Mouse (Mus musculus) hindbrain, embryonic 16.5 days (tissue): Measurements from ENCODE around the gene Mrpl33. TPM values are rescaled to one million over a fixed set of nuclear protein-coding genes. Genes with fewer than 3 reads are reported as not detected.
A peak's percentile ranks its signal among the peaks of the same experiment; 100 is the strongest.

Source experiments
- ATAC-seq: fragments of 200-750 bp; cut with Nextera tagmentation; 2 replicates; pipeline ENCODE4 v1.8.0; 2017; ENCODE audit warnings: moderate TSS enrichment, moderate library complexity
- H3K27ac ChIP-seq: fragments of 300-500 bp; sonication (generic); 2 replicates; pipeline ENCODE4 v1.5.1; 2014; ENCODE audit warnings: low read depth, mild to moderate bottlenecking, control low read depth, low read length, moderate library complexity
- H3K27me3 ChIP-seq: fragments of 300-500 bp; sonication (generic); replicated peaks from 2 replicates; pipeline ENCODE4 v1.6.1; 2014; ENCODE audit warnings: low read length; ENCODE audit not compliant: control insufficient read depth, insufficient read depth
- H3K36me3 ChIP-seq: fragments of 300-500 bp; sonication (generic); 2 replicates; pipeline ENCODE4 v1.6.1; 2014; ENCODE audit warnings: mild to moderate bottlenecking, low read length, moderate library complexity, mixed read lengths; ENCODE audit not compliant: control insufficient read depth, insufficient read depth
- H3K4me1 ChIP-seq: fragments of 300-500 bp; sonication (generic); 2 replicates; pipeline ENCODE4 v1.6.1; 2014; ENCODE audit warnings: low read depth, low read length; ENCODE audit not compliant: control insufficient read depth, insufficient read depth
- H3K4me2 ChIP-seq: fragments of 300-500 bp; sonication (generic); 2 replicates; pipeline ENCODE4 v1.6.1; 2014; ENCODE audit warnings: mild to moderate bottlenecking, low read length, control low read depth, moderate library complexity
- H3K4me3 ChIP-seq: fragments of 300-500 bp; sonication (generic); 2 replicates; pipeline ENCODE4 v1.5.1; 2014; ENCODE audit warnings: mild to moderate bottlenecking, low read length, control low read depth, moderate library complexity
- H3K9ac ChIP-seq: fragments of 300-500 bp; sonication (generic); 2 replicates; pipeline ENCODE4 v1.6.1; 2014; ENCODE audit warnings: low read depth, mild to moderate bottlenecking, control low read depth, low read length, moderate library complexity
- H3K9me3 ChIP-seq: fragments of 300-500 bp; sonication (generic); 2 replicates; pipeline ENCODE4 v1.6.1; 2014; ENCODE audit warnings: mild to moderate bottlenecking, low read length, moderate library complexity; ENCODE audit not compliant: control insufficient read depth
- WGBS: fragments of 180-500 bp; shearing (Covaris S2); extraction: QIAGEN DNeasy Blood & Tissue Kit; methylation state at CpG from one replicate; pipeline ENCODE4 v1.1.7; 2014; 5-methylcytosine and 5-hydroxymethylcytosine counted together
- polyA plus RNA-seq: library from polyadenylated mRNA; unstranded; fragments of >200 nt; fragmentation: Nextera tagmentation; extraction: Ambion mirVana; gene quantifications from 2 replicates; pipeline ENCODE4 v1.2.1, GENCODE M21; 2015

The Mrpl33 gene
- polyA plus RNA-seq = 197 and 215 TPM in 2 replicates

GRCm38 (mm10) chr5:31596481-31597429 lies at the start of gene Mrpl33:
Gene Mrpl33, plus strand, starts transcription at chr5:31596935.
- Histone ChIP-seq H3K27me3 (no peaks in the 10 kb centered on the region; the same call in 1 of the 2 replicates), H3K36me3 (no peaks in the 10 kb centered on the region), H3K4me1 (peaks cover 9% of the 10 kb centered on the region), H3K4me3 (peak within 1 kb of the TSS; percentile 40), H3K9ac (peak within 1 kb of the TSS; percentile 54), H3K4me2 (peak within 1 kb of the TSS; percentile 76), H3K9me3 (no peaks in the 10 kb centered on the region), H3K27ac (no peak within 1 kb of the TSS)
- ATAC-seq = peak; percentile 37
- 9% methylated on average over 26 of the region's 26 CpGs for WGBS

DNA sequence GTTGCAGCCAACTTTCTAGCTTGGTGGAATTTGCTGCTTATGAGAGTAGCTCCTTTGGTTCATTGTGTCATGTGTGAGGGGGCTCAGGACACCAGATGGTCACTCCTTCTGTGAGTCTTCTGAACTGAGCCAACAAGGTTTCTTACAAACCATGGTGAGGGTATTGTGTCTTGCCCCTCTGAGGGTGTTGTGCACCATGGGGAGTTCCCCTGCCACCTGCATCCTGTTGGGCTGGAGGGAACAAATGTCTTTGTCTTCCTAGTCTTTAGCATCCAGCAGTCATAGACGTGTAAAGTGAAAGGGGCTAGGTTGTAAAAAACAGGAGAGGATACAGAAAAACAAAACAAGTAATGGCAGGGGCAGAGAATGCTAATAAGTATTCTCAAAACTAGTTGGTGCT lies 37.3 kb upstream of the Mrpl33 start:
- Histone ChIP-seq H3K27ac (no peak overlapping the region), H3K4me1 (no peaks in the 10 kb centered on the region), H3K9ac (no peak overlapping the region), H3K9me3 (no peaks in the 10 kb centered on the region), H3K4me2 (no peak overlapping the region), H3K36me3 (peaks cover 11% of the 10 kb centered on the region), H3K4me3 (no peak overlapping the region), H3K27me3 (no peaks in the 10 kb centered on the region)
- 36% methylated on average over 1 of the region's 1 CpGs for WGBS
- no peak for ATAC-seq

GRCm38 (mm10) chr5:31560352-31560751 lies 36.4 kb upstream of the Mrpl33 start:
- H3K4me1 ChIP-seq = no peaks in the 10 kb centered on the region
- no peak for ATAC-seq
- no peak overlapping the region for H3K9ac ChIP-seq
- H3K4me3 ChIP-seq = no peak overlapping the region
- H3K27ac ChIP-seq = no peak overlapping the region
- peaks cover 3% of the 10 kb centered on the region for H3K36me3 ChIP-seq
- 98% methylated on average over 2 of the region's 2 CpGs for WGBS
- H3K27me3 ChIP-seq = no peaks in the 10 kb centered on the region
- no peaks in the 10 kb centered on the region for H3K9me3 ChIP-seq
- no peak overlapping the region for H3K4me2 ChIP-seq

DNA sequence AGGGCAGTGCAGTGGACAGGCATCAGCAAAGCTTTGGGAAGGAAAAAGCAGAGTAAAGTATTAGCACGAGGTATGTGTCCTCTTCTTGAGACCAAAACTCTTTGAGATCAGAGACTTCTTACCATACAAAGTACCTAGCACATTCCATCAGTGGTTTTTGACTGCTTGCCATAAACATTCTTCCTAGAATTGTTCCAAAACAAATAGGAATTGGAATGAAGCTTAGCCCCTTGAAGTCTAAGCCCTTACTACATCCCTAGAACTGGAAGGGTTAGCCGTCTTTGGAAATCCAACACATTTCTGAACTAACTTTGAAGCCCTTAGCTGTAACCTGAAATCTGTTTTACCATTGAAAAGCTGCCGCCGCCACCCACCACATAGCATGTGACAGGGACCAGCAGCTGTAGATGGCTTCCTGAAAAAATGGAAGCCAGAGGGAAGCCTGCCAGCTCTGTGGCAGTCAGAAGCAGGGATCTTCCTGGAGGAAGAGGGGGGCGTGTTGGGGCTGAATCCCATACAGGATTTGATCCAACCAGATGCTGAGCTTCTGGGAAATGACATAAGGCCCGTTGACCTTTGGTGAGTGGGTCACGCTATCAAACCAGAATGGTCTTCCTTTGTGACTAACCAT lies 34.6 kb upstream of the Mrpl33 start:
- 91% methylated on average over 7 of the region's 7 CpGs for WGBS
- Histone ChIP-seq H3K27ac (no peak overlapping the region), H3K4me2 (no peak overlapping the region), H3K9me3 (no peaks in the 10 kb centered on the region), H3K4me3 (no peak overlapping the region), H3K4me1 (no peaks in the 10 kb centered on the region), H3K9ac (no peak overlapping the region), H3K27me3 (no peaks in the 10 kb centered on the region), H3K36me3 (no peaks in the 10 kb centered on the region; the same call in none of the 2 replicates)
- no peak for ATAC-seq

- WGBS = 8% methylated on average over 6 of the region's 6 CpGs
- Histone ChIP-seq H3K27me3 (no peaks in the 10 kb centered on the region), H3K4me1 (no peaks in the 10 kb centered on the region), H3K9me3 (no peaks in the 10 kb centered on the region), H3K9ac (no peak overlapping the region; the same call in 1 of the 2 replicates), H3K36me3 (no peaks in the 10 kb centered on the region; the same call in none of the 2 replicates), H3K4me3 (no peak overlapping the region), H3K4me2 (no peak overlapping the region), H3K27ac (no peak overlapping the region)
- peak; percentile 54 for ATAC-seq
These were observed 33.2 kb upstream of the Mrpl33 start for GRCm38 (mm10) chr5:31563496-31563895.

DNA sequence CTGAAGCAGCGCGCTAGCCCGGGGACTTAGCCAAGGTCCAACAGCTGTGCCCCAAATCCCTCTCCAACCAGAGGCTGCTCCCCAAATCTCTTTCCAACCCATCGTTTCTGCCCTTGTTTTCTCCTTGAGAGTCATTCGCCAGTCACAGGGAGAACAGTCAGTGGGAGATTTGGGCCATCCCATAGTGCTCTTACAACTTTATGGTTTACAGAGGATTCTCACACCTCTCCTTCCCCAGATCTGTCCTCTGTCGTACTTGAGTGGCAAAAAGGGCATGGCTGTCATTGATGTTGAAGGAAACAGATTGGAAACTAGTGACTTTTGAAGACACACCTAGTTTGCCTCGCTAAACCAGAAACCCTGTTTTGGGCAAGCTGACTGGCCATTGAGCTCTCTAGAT lies 32.8 kb upstream of the Mrpl33 start:
- no peaks in the 10 kb centered on the region; the same call in none of the 2 replicates for H3K36me3 ChIP-seq
- H3K9ac ChIP-seq = no peak overlapping the region
- no peak for ATAC-seq
- H3K27me3 ChIP-seq = no peaks in the 10 kb centered on the region
- H3K4me1 ChIP-seq = no peaks in the 10 kb centered on the region
- H3K9me3 ChIP-seq = no peaks in the 10 kb centered on the region
- H3K4me2 ChIP-seq = no peak overlapping the region
- no peak overlapping the region for H3K4me3 ChIP-seq
- WGBS = 47% methylated on average over 7 of the region's 7 CpGs
- H3K27ac ChIP-seq = no peak overlapping the region

- no peak for ATAC-seq
These were observed 31.8 kb upstream of the Mrpl33 start for GRCm38 (mm10) chr5:31564976-31565375.

GRCm38 (mm10) chr5:31566026-31566425 lies 30.7 kb upstream of the Mrpl33 start:
- no peak overlapping the region for H3K9ac ChIP-seq
- H3K4me1 ChIP-seq = peaks cover 2% of the 10 kb centered on the region
- no peak for ATAC-seq
- no peaks in the 10 kb centered on the region for H3K27me3 ChIP-seq
- H3K4me2 ChIP-seq = no peak overlapping the region
- H3K9me3 ChIP-seq = no peaks in the 10 kb centered on the region
- H3K4me3 ChIP-seq = no peak overlapping the region
- 75% methylated on average over 7 of the region's 7 CpGs for whole genome bisulfite sequencing
- H3K36me3 ChIP-seq = no peaks in the 10 kb centered on the region; the same call in 1 of the 2 replicates
- H3K27ac ChIP-seq = no peak overlapping the region

More at GRCm38 (mm10) chr5:31564976-31565375, 31.8 kb upstream of the Mrpl33 start:
- no peaks in the 10 kb centered on the region for H3K9me3 ChIP-seq
- no peak overlapping the region for H3K9ac ChIP-seq
- no peaks in the 10 kb centered on the region for H3K4me1 ChIP-seq
- H3K4me2 ChIP-seq = no peak overlapping the region
- H3K4me3 ChIP-seq = no peak overlapping the region
- H3K27ac ChIP-seq = no peak overlapping the region
- H3K27me3 ChIP-seq = no peaks in the 10 kb centered on the region
- WGBS = 94% methylated on average over 4 of the region's 4 CpGs
- H3K36me3 ChIP-seq = no peaks in the 10 kb centered on the region; the same call in none of the 2 replicates

GRCm38 (mm10) chr5:31566457-31566856 lies 30.3 kb upstream of the Mrpl33 start:
- 49% methylated on average over 3 of the region's 3 CpGs for WGBS
- H3K9ac ChIP-seq = no peak overlapping the region
- H3K36me3 ChIP-seq = no peaks in the 10 kb centered on the region; the same call in 1 of the 2 replicates
- no peaks in the 10 kb centered on the region for H3K27me3 ChIP-seq
- no peak for ATAC-seq
- no peak overlapping the region for H3K4me2 ChIP-seq
- no peaks in the 10 kb centered on the region for H3K9me3 ChIP-seq
- H3K27ac ChIP-seq = no peak overlapping the region
- H3K4me3 ChIP-seq = no peak overlapping the region
- H3K4me1 ChIP-seq = peaks cover 3% of the 10 kb centered on the region
